Mouse (Mus musculus) ES-Bruce4 (cell line): ENCODE results near the gene Hist1h2ap.

Experiments
- EP300 ChIP-seq: IDR thresholded peaks from 2 replicates; pipeline ENCODE4 v1.6.1; 2011; ENCODE audit warnings: low read depth, low read length; ENCODE audit not compliant: insufficient read depth
- POLR2A ChIP-seq: IDR thresholded peaks from one replicate; pipeline ENCODE4 v1.8.1; 2011; ENCODE audit warnings: low read length; ENCODE audit not compliant: insufficient read depth

- TF ChIP-seq POLR2A (no peak), EP300 (no peak)
These were observed 50.1 kb downstream of the Hist1h2ap start, which contains the start of gene Hist1h3i for GRCm38 (mm10) chr13:21783255-21783617.
